17 mouse cellular contexts compared by ENCODE assay signal in genomic region chr19:53282571-53282970, GRCm38 (mm10). TPM values are rescaled to one million over a fixed set of nuclear protein-coding genes. Genes with fewer than 3 reads are reported as not detected.
DNase-seq lines count a peak whose midpoint lies in the region; ATAC-seq and TF ChIP-seq lines count a peak whose summit lies in the region.
"Had no signal": no experiment of that assay in that cellular context is flagged by ENCODE, and none has a peak within 500 bp of the region (broad histone marks: within the 10 kb centered on the region; RNA-seq: fewer than 3 reads in every experiment).

No protein-coding gene starts in this region.

- no peak overlapping the region for H3K4me3 ChIP-seq in forebrain, embryonic 12.5 days (replicated peaks)
- no peak overlapping the region for H3K4me3 ChIP-seq in forebrain, embryonic 16.5 days (replicated peaks; ENCODE audit: low read length)
- no peak overlapping the region for H3K4me3 ChIP-seq in midbrain, embryonic 10.5 days
- H3K4me3 ChIP-seq in midbrain, embryonic 15.5 days, result no peak overlapping the region
- no peak overlapping the region for H3K4me3 ChIP-seq in neural tube, embryonic 14.5 days (ENCODE audit: low read depth, low read length)
- H3K4me3 ChIP-seq in gastrocnemius, adult 2 months, result no peak overlapping the region
- H3K4me3 ChIP-seq: kidney, embryonic 15.5 days; lung, embryonic 15.5 days; stomach, embryonic 15.5 days had no signal

- ATAC-seq in forebrain, embryonic 12.5 days (ENCODE audit: low FRiP score), result 0 out of 2 replicates have a peak, but pooled peaks have one; percentile 33
- ATAC-seq in forebrain, embryonic 16.5 days, result no peak
- ATAC-seq in midbrain, embryonic 15.5 days (replicated peaks), result no peak
- peak; percentile 29; the same call in 1 of the 2 replicates for ATAC-seq in neural tube, embryonic 14.5 days (ENCODE audit: low read depth)
- no peak for ATAC-seq in megakaryocyte, adult 5-6 weeks (ENCODE audit: poor library complexity, severe bottlenecking)
- ATAC-seq: intestine, postnatal 0 days had no signal

- DNase-seq in midbrain, embryonic 10.5 days (ENCODE audit: low spot score), result no peak
- DNase-seq in brain, embryonic 14.5 days (ENCODE audit: low read depth), result peak; percentile 64
- no peak for DNase-seq in gastrocnemius, adult 2 months
- DNase-seq: adrenal gland, postnatal 36 days; cerebellum, adult 2 months had no signal

- TF ChIP-seq CTCF in brain, embryonic 14.5 days (IDR thresholded peaks at IDR 0.05; ENCODE audit: borderline replicate concordance, extremely low read depth, insufficient read depth, insufficient read length), result no peak
- TF ChIP-seq CTCF in gastrocnemius, adult 2 months (IDR thresholded peaks at IDR 0.05), result no peak

- WGBS in forebrain, embryonic 12.5 days, result 35% methylated on average over 10 of the region's 10 CpGs
- 16% methylated on average over 10 of the region's 10 CpGs for whole genome bisulfite sequencing in forebrain, embryonic 16.5 days
- 75% methylated on average over 10 of the region's 10 CpGs for WGBS in midbrain, embryonic 10.5 days
- 46% methylated on average over 10 of the region's 10 CpGs for WGBS in midbrain, embryonic 15.5 days
- WGBS in neural tube, embryonic 14.5 days, result 30% methylated on average over 10 of the region's 10 CpGs

- peaks cover 21% of the 10 kb centered on the region for H3K4me1 ChIP-seq in forebrain, embryonic 12.5 days
- peaks cover 9% of the 10 kb centered on the region for H3K4me1 ChIP-seq in forebrain, embryonic 16.5 days (replicated peaks; ENCODE audit: control insufficient read depth, insufficient read depth, low read length)
- peaks cover 24% of the 10 kb centered on the region for H3K4me1 ChIP-seq in midbrain, embryonic 10.5 days
- H3K4me1 ChIP-seq in midbrain, embryonic 15.5 days, result peaks cover 17% of the 10 kb centered on the region
- peaks cover 13% of the 10 kb centered on the region for H3K4me1 ChIP-seq in neural tube, embryonic 14.5 days (ENCODE audit: control insufficient read depth, insufficient read depth, low read length)

- no peaks in the 10 kb centered on the region for H3K36me3 ChIP-seq in forebrain, embryonic 12.5 days (replicated peaks)
- H3K36me3 ChIP-seq in forebrain, embryonic 16.5 days (ENCODE audit: control insufficient read depth, insufficient read depth), result no peaks in the 10 kb centered on the region
- H3K36me3 ChIP-seq in midbrain, embryonic 10.5 days, result no peaks in the 10 kb centered on the region
- H3K36me3 ChIP-seq in midbrain, embryonic 15.5 days (replicated peaks), result no peaks in the 10 kb centered on the region
- H3K36me3 ChIP-seq in neural tube, embryonic 14.5 days (ENCODE audit: control insufficient read depth, insufficient read depth, low read length), result no peaks in the 10 kb centered on the region
- H3K36me3 ChIP-seq: G1E; kidney, embryonic 15.5 days; lung, embryonic 15.5 days; stomach, embryonic 15.5 days had no signal

- no peaks in the 10 kb centered on the region for H3K9me3 ChIP-seq in forebrain, embryonic 12.5 days
- H3K9me3 ChIP-seq in forebrain, embryonic 16.5 days (ENCODE audit: control insufficient read depth, low read length), result no peaks in the 10 kb centered on the region
- H3K9me3 ChIP-seq in midbrain, embryonic 10.5 days (replicated peaks), result no peaks in the 10 kb centered on the region
- no peaks in the 10 kb centered on the region for H3K9me3 ChIP-seq in midbrain, embryonic 15.5 days
- no peaks in the 10 kb centered on the region for H3K9me3 ChIP-seq in neural tube, embryonic 14.5 days (ENCODE audit: control insufficient read depth, low read length)
- H3K9me3 ChIP-seq: G1E; kidney, embryonic 15.5 days; lung, embryonic 15.5 days; stomach, embryonic 15.5 days had no signal

- H3K4me2 ChIP-seq in forebrain, embryonic 12.5 days, result no peak overlapping the region
- no peak overlapping the region; the same call in 1 of the 2 replicates for H3K4me2 ChIP-seq in forebrain, embryonic 16.5 days (ENCODE audit: low read length)
- no peak overlapping the region for H3K4me2 ChIP-seq in midbrain, embryonic 15.5 days
- peak overlapping the region; percentile 9; the same call in 1 of the 2 replicates for H3K4me2 ChIP-seq in neural tube, embryonic 14.5 days (ENCODE audit: low read depth, low read length)
- H3K4me2 ChIP-seq: kidney, embryonic 15.5 days; lung, embryonic 15.5 days; stomach, embryonic 15.5 days had no signal

- no peak for TF ChIP-seq POLR2A in brain, embryonic 14.5 days (IDR thresholded peaks at IDR 0.05; ENCODE audit: borderline replicate concordance, extremely low read depth, insufficient read depth, insufficient read length, poor library complexity, severe bottlenecking)

- intact Hi-C loops in gastrocnemius, adult 2 months (cut with DNase I), result no loop called here

- H3K27ac ChIP-seq in forebrain, embryonic 12.5 days, result no peak overlapping the region
- no peak overlapping the region for H3K27ac ChIP-seq in forebrain, embryonic 16.5 days (ENCODE audit: low read length)
- H3K27ac ChIP-seq in midbrain, embryonic 10.5 days (replicated peaks), result 0 out of 2 replicates have a peak overlapping the region, but pooled peaks have one; percentile 23
- H3K27ac ChIP-seq in midbrain, embryonic 15.5 days, result no peak overlapping the region
- no peak overlapping the region for H3K27ac ChIP-seq in neural tube, embryonic 14.5 days (ENCODE audit: low read depth, low read length)
- no peak overlapping the region for H3K27ac ChIP-seq in gastrocnemius, adult 2 months
- H3K27ac ChIP-seq: kidney, embryonic 15.5 days; liver, embryonic 14.5 days; lung, embryonic 15.5 days; macrophage; stomach, embryonic 15.5 days had no signal

- H3K27me3 ChIP-seq in forebrain, embryonic 12.5 days, result no peaks in the 10 kb centered on the region
- no peaks in the 10 kb centered on the region for H3K27me3 ChIP-seq in forebrain, embryonic 16.5 days (replicated peaks; ENCODE audit: control insufficient read depth, insufficient read depth, low read length)
- H3K27me3 ChIP-seq in midbrain, embryonic 10.5 days (ENCODE audit: low read depth, poor library complexity, severe bottlenecking), result 0 out of 2 replicates have a peak, but pooled peaks cover 6% of the 10 kb centered on the region
- no peaks in the 10 kb centered on the region for H3K27me3 ChIP-seq in midbrain, embryonic 15.5 days (replicated peaks)
- H3K27me3 ChIP-seq in neural tube, embryonic 14.5 days (ENCODE audit: control insufficient read depth, insufficient read depth, low read length), result no peaks in the 10 kb centered on the region
- H3K27me3 ChIP-seq: kidney, embryonic 15.5 days; lung, embryonic 15.5 days; stomach, embryonic 15.5 days had no signal

- H3K9ac ChIP-seq in forebrain, embryonic 12.5 days, result no peak overlapping the region
- H3K9ac ChIP-seq in forebrain, embryonic 16.5 days (replicated peaks; ENCODE audit: low read depth, low read length), result no peak overlapping the region
- no peak overlapping the region for H3K9ac ChIP-seq in midbrain, embryonic 15.5 days
- H3K9ac ChIP-seq in neural tube, embryonic 14.5 days (replicated peaks; ENCODE audit: low read depth, low read length), result no peak overlapping the region
- H3K9ac ChIP-seq: kidney, embryonic 15.5 days; liver, embryonic 14.5 days; lung, embryonic 15.5 days; stomach, embryonic 15.5 days had no signal

RNA-seq across cellular contexts. Expression of gene Mxi1, which starts 27.7 kb away (rescaled TPM):
- polyA plus RNA-seq in forebrain, embryonic 12.5 days (2016; fragmentation: Nextera tagmentation; extraction: Ambion mirVana), result 54.8 and 62.4 TPM in 2 replicates
- 46.7 and 61.4 TPM in 2 replicates for polyA plus RNA-seq in forebrain, embryonic 16.5 days (2015; fragmentation: Nextera tagmentation; extraction: Ambion mirVana)
- 19.7 and 28.5 TPM in 2 replicates for polyA plus RNA-seq in midbrain, embryonic 10.5 days (2016; fragmentation: Nextera tagmentation; extraction: Ambion mirVana)
- 49.6 and 53.3 TPM in 2 replicates for polyA plus RNA-seq in midbrain, embryonic 15.5 days (2015; fragmentation: Nextera tagmentation; extraction: Ambion mirVana)
- polyA plus RNA-seq in brain, embryonic 14.5 days (2012; rRNA removed), result 37.1 and 44.2 TPM in 2 replicates
- polyA plus RNA-seq in neural tube, embryonic 14.5 days (2014; fragmentation: Nextera tagmentation; extraction: Ambion mirVana), result 41.8 and 57.5 TPM in 2 replicates
- total RNA-seq in gastrocnemius, adult 2 months (2021), result 10 to 100 TPM; 38.1 to 53.6 TPM
- total RNA-seq in megakaryocyte, adult 5-6 weeks (2015), result 42.1 and 42.8 TPM in 2 replicates
- total RNA-seq in megakaryocyte, adult 5-6 weeks (2017), result 74.0 and 91.1 TPM in 2 replicates

Comparison
In these comparisons a context has a peak if more than half of its experiments do, and no peak if none do; other contexts are left out.
1. ATAC-seq: peak in forebrain, embryonic 12.5 days (single experiment) and neural tube, embryonic 14.5 days (single experiment); none in forebrain, embryonic 16.5 days (single experiment), midbrain, embryonic 15.5 days (single experiment) and megakaryocyte, adult 5-6 weeks (single experiment).